Mouse (Mus musculus): ENCODE results near the gene Dmrt1. TPM values are rescaled to one million over a fixed set of nuclear protein-coding genes. Genes with fewer than 3 reads are reported as not detected.
"Not testable (repeated sequence)": the region's sequence is repeated elsewhere in the genome, so short reads cannot be mapped to it uniquely, and the experiment has no call there.

Dmrt1 gene
- not detected for total RNA-seq (2021)
- long read RNA-seq, experiment 1 = 0 reads
- long read RNA-seq, experiment 2 = 0 reads

DNA sequence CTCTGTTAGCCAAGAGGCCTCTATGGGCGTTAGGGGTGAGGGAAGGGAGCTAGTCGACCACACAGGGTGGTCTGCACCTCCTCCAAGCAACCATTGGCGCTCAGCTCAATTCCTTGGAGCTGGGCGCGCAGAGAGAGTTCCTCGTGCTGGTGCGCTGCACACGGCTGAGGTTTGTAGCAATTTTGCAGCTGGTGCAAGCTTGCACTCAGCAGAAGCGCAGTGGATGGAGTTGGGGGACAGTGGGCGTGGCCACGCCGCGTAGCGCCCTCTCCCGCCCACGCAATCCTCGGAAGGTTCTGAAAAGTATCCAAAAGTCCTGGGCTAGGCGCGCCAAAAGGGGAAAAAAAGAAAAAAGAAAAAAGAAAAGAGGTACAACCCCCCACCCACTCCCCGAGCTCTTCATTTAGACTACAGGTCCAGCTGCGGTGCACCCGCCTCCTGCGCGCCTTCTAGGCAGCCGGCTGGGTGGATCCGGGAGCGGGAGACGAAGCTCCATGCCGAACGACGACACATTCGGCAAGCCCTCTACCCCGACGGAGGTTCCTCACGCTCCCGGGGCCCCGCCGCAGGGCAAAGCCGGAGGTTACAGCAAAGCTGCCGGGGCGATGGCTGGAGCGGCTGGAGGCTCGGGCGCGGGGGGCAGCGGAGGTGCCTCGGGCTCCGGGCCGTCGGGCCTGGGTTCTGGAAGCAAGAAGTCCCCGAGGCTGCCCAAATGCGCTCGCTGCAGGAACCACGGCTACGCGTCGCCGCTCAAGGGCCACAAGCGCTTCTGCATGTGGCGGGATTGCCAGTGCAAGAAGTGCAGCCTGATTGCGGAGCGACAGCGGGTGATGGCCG lies at the start of gene Dmrt1:
Dmrt1 (plus strand) TSS at position 259 of the 837 bp plus-strand sequence.
- DNase-seq (ENCODE audit: low spot score in 2 of 2) = no peak

- DNase-seq (ENCODE audit: low spot score in 2 of 2) = no peak
Observed at GRCm38 (mm10) chr19:25460760-25461159, 44.7 kb upstream of the Dmrt1 start.

GRCm38 (mm10) chr19:25461553-25462320 lies 43.7 kb upstream of the Dmrt1 start:
- DNase-seq (ENCODE audit: low spot score in 2 of 2) = no peak

GRCm38 (mm10) chr19:25475806-25476205 lies 29.6 kb upstream of the Dmrt1 start:
- not testable (repeated sequence) for DNase-seq (ENCODE audit: low spot score in 2 of 2)

GRCm38 (mm10) chr19:25479152-25479669 lies 26.2 kb upstream of the Dmrt1 start:
- DNase-seq (ENCODE audit: low spot score in 2 of 2) = no peak

DNA sequence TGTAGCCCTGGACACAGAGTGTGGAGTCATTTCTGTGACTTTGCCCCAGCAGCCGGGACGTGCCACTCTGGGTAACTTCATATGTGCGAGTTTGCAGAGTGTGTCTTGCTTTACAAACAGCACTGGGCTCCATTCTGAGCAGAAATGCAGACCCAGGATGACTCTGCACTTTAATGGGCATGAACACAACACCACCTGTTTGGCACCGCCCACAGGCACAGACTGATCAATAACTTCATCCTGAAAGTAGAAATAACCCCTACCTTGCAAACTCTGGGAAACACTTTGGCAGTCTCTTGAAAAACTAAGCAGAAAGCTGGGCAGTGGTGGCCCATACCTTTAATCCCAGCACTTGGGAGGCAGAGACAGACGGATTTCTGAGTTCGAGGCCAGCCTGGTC lies 24.6 kb upstream of the Dmrt1 start:
- no peak for DNase-seq (ENCODE audit: low spot score in 2 of 2)

DNA sequence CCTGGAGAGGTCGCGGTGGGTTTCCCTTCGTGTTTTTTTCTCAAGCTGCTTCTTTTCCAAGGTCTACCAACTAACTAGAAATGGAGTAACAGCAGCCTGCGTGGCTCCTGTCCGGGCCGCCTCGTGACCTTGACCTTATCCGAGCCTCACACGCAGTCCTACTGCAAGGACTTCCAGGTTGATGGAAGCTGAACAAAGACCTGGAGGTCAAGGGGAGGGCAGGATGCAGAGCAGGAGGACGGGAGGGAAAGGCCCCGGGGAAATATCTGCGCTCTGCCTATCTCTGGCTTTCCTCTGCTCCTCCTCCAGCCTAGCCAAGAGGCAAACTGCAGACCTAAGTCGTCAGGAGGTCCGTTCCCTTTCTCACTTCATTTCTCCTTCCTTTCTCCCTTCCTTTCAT lies 18.9 kb upstream of the Dmrt1 start:
- DNase-seq (ENCODE audit: low spot score in 2 of 2) = no peak

- no peak for DNase-seq (ENCODE audit: low spot score in 2 of 2)
Observed at GRCm38 (mm10) chr19:25487350-25487749, 18.1 kb upstream of the Dmrt1 start.

- no peak for DNase-seq (ENCODE audit: low spot score in 2 of 2)
Observed at GRCm38 (mm10) chr19:25488546-25488945, 16.9 kb upstream of the Dmrt1 start.

DNA sequence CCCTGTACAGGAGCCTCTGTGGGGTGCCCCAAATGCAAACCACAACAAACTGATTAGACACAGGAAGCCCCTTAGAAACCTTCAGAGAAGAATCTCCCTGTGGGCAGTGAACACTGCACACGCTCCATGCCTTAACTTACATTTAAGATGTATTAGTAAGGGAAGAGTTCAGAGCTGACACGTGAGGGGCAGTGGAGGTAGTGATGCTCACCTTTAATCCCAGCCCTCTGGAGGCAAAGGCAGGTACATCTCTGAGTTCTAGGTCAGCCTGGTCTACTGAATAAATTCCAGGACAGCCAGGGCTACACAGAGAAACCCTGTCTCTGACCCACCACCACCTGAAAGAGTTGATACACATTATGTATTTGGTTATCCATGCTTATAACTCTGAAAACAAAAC lies 15.9 kb upstream of the Dmrt1 start:
- DNase-seq (ENCODE audit: low spot score in 2 of 2) = no peak

- no peak for DNase-seq (ENCODE audit: low spot score in 2 of 2)
Observed at GRCm38 (mm10) chr19:25497434-25497833, 8.0 kb upstream of the Dmrt1 start.

- DNase-seq (ENCODE audit: low spot score in 2 of 2) = no peak
Observed at GRCm38 (mm10) chr19:25504878-25505277, 540 bp upstream of the Dmrt1 start.

DNA sequence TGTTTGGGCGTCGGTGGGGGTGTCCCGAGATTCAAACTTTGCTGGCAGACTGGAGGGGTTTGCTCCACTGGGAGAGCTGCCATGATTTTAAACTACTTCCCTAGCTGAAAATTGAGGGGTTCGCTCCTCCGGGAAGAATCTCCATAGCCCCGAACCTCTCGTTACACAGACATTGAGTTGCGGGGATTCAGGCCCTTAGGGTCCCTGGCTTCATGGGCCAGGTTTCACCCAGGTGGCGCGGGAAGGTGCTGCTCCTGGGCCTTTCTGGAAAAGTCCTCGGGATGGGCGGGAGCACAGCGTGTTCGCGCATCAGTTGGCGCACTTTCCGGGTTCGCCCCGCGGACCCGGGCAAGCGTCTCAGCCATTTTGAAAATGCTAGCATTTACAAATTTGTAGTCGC lies 1.2 kb downstream of the Dmrt1 start:
- DNase-seq (ENCODE audit: low spot score in 2 of 2) = no peak

- DNase-seq (ENCODE audit: low spot score in 2 of 2) = no peak
Observed at GRCm38 (mm10) chr19:25514986-25515530, 9.6 kb downstream of the Dmrt1 start.

GRCm38 (mm10) chr19:25524156-25524555 lies 18.7 kb downstream of the Dmrt1 start:
- no peak for DNase-seq (ENCODE audit: low spot score in 2 of 2)

GRCm38 (mm10) chr19:25525726-25526125 lies 20.3 kb downstream of the Dmrt1 start:
- no peak for DNase-seq (ENCODE audit: low spot score in 2 of 2)

- no peak for DNase-seq (ENCODE audit: low spot score in 2 of 2)
Observed at GRCm38 (mm10) chr19:25529673-25530072, 24.3 kb downstream of the Dmrt1 start.

DNA sequence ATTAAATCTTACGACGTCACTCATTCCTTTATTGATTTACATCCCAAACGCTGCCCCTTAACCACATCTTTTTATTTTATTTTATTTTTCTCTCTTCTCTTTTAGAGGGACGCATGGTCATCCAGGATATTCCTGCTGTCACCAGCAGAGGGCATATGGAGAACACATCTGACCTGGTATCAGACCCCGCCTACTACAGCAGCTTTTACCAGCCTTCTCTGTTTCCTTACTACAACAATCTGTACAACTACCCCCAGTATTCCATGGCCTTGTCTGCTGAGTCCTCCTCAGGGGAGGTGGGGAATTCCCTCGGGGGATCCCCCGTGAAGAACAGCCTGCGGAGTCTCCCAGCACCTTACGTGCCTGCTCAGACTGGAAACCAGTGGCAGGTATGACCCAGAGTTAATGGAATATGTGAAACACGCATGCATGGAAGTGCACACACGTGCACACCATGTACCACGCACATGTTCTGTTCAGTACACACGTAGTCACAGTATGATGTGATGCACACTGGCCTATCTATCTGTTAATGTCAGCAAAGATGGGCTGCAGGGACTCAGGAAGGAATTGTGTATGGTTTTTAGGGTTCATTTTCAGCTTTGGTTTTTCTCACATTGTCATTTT lies 40.4 kb downstream of the Dmrt1 start:
- peak; percentile 31 to 60 for DNase-seq (ENCODE audit: low spot score in 2 of 2)

DNA sequence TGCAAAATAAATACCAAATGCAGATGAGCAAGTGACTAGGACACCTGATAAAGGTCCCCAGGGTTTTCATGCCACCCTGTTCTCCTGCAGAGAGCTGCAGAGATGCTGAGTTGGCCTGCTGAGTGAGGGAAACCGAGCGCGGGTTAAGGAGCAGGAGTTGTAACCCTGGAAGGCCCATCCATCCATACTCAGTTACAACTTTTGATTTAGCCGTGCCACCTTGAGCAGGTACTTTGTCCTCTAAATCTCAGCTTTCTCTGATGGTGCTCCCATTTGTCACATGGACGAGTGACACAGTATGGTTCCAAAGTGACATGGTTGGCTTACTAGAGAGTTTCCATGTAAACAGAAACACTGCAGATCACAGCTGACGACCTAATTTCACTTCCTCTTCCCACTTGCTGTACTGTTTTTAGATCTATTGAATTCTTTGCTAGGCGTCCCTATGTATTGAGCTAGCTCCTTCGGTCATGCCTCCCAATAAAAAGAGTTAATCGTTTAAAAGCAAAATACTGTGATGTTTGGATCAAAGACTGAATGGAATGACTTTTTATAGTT lies 41.7 kb downstream of the Dmrt1 start:
- DNase-seq (ENCODE audit: low spot score in 2 of 2) = no peak

DNA sequence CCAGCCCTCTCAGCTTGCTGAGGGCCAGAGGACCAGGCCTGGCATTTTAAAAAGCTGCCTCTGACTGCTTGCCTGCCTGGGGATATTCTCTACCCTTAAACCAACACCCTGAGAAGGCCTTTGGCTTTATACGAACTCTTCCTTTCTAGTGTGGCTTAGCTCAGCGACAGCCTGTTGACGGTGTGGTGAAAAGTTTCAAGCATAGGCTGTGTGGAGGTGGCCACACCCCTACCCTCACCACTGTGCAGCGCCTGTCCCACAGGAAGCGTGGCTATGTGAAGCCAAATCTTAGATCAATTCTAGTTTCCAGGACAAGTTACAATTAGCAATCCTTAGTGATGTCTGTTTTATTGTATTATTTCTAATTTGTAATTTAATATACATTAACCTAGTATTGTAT lies 44.9 kb downstream of the Dmrt1 start:
- DNase-seq (ENCODE audit: low spot score in 2 of 2) = no peak

GRCm38 (mm10) chr19:25551053-25551452 lies 45.6 kb downstream of the Dmrt1 start:
- no peak for DNase-seq (ENCODE audit: low spot score in 2 of 2)
